Mouse (Mus musculus): ENCODE data around the gene Napsa.

The Napsa gene

GRCm38 (mm10) chr7:44572213-44572701 lies at the start of gene Napsa:
Napsa (plus strand) TSS chr7:44572380.
- ATAC-seq (ENCODE audit: low TSS enrichment): no peak

- no peak for ATAC-seq (ENCODE audit: low TSS enrichment)
These were observed 49.1 kb upstream of the Napsa start for GRCm38 (mm10) chr7:44523056-44523455.

GRCm38 (mm10) chr7:44524502-44524901 lies 47.7 kb upstream of the Napsa start, which contains the start of gene Mybpc2:
Mybpc2 (minus strand) TSS chr7:44524656.
- no peak for ATAC-seq (ENCODE audit: low TSS enrichment)

GRCm38 (mm10) chr7:44525126-44525832 lies 46.9 kb upstream of the Napsa start:
- no peak for ATAC-seq (ENCODE audit: low TSS enrichment)

- no peak for ATAC-seq (ENCODE audit: low TSS enrichment)
These were observed 45.6 kb upstream of the Napsa start for GRCm38 (mm10) chr7:44526414-44527154.

- peak; percentile 94 for ATAC-seq (ENCODE audit: low TSS enrichment)
These were observed 44.4 kb upstream of the Napsa start for GRCm38 (mm10) chr7:44527483-44528398.

GRCm38 (mm10) chr7:44529518-44529917 lies 42.7 kb upstream of the Napsa start:
- ATAC-seq (ENCODE audit: low TSS enrichment): no peak

- ATAC-seq (ENCODE audit: low TSS enrichment): no peak
These were observed 41.7 kb upstream of the Napsa start for GRCm38 (mm10) chr7:44530507-44530906.

GRCm38 (mm10) chr7:44531207-44531606 lies 41.0 kb upstream of the Napsa start:
- no peak for ATAC-seq (ENCODE audit: low TSS enrichment)

- no peak for ATAC-seq (ENCODE audit: low TSS enrichment)
These were observed 40.0 kb upstream of the Napsa start, which contains the start of gene Spib for GRCm38 (mm10) chr7:44531946-44532732. Spib (minus strand) TSS chr7:44532071.

- ATAC-seq (ENCODE audit: low TSS enrichment): no peak
These were observed 39.0 kb upstream of the Napsa start for GRCm38 (mm10) chr7:44532918-44533745.

GRCm38 (mm10) chr7:44533746-44534045 lies 38.5 kb upstream of the Napsa start:
- ATAC-seq (ENCODE audit: low TSS enrichment): no peak

GRCm38 (mm10) chr7:44534242-44534641 lies 37.9 kb upstream of the Napsa start:
- no peak for ATAC-seq (ENCODE audit: low TSS enrichment)

- no peak for ATAC-seq (ENCODE audit: low TSS enrichment)
These were observed 37.3 kb upstream of the Napsa start for GRCm38 (mm10) chr7:44534656-44535441.

- peak; percentile 22; the same call in 1 of the 2 replicates for ATAC-seq (ENCODE audit: low TSS enrichment)
These were observed 36.3 kb upstream of the Napsa start for GRCm38 (mm10) chr7:44535657-44536589.

GRCm38 (mm10) chr7:44536590-44536968 lies 35.6 kb upstream of the Napsa start:
- ATAC-seq (ENCODE audit: low TSS enrichment): peak; percentile 71

GRCm38 (mm10) chr7:44537009-44537408 lies 35.2 kb upstream of the Napsa start:
- ATAC-seq (ENCODE audit: low TSS enrichment): no peak

- no peak for ATAC-seq (ENCODE audit: low TSS enrichment)
These were observed 34.7 kb upstream of the Napsa start for GRCm38 (mm10) chr7:44537496-44537895.
